Mouse (Mus musculus) embryo, embryonic 11.5 days (tissue): Measurements from ENCODE around the gene Pde4c.

ENCODE experiments used
- DNase-seq: peaks from one replicate; pipeline ENCODE4 v3.0.0-alpha.2; 2012; ENCODE audit warnings: low read depth, low spot score

Pde4c gene

GRCm38 (mm10) chr8:70750128-70750680, 26.7 kb downstream of the Pde4c start:
- no peak for DNase-seq

GRCm38 (mm10) chr8:70752000-70752764, 28.7 kb downstream of the Pde4c start:
- DNase-seq, result peak; percentile 51

- no peak for DNase-seq
Observed at GRCm38 (mm10) chr8:70753151-70753550, 29.6 kb downstream of the Pde4c start.

GRCm38 (mm10) chr8:70754043-70754870, 30.7 kb downstream of the Pde4c start, which contains the start of gene Rab3a:
Gene Rab3a, plus strand, starts transcription at chr8:70754679.
- peak; percentile 94 for DNase-seq

- no peak for DNase-seq
Observed at GRCm38 (mm10) chr8:70754871-70755660, 31.5 kb downstream of the Pde4c start.

- no peak for DNase-seq
Observed at GRCm38 (mm10) chr8:70755661-70756475, 32.3 kb downstream of the Pde4c start.

GRCm38 (mm10) chr8:70756476-70757040, 33.0 kb downstream of the Pde4c start:
- no peak for DNase-seq

GRCm38 (mm10) chr8:70757523-70758307, 34.2 kb downstream of the Pde4c start:
- no peak for DNase-seq

GRCm38 (mm10) chr8:70758308-70758615, 34.7 kb downstream of the Pde4c start:
- DNase-seq, result no peak

GRCm38 (mm10) chr8:70758616-70759561, 35.4 kb downstream of the Pde4c start:
- no peak for DNase-seq

GRCm38 (mm10) chr8:70760350-70760749, 36.8 kb downstream of the Pde4c start:
- no peak for DNase-seq

GRCm38 (mm10) chr8:70760775-70761406, 37.4 kb downstream of the Pde4c start, which contains the start of gene Mpv17l2:
Gene Mpv17l2, minus strand, starts transcription at chr8:70760946.
- peak; percentile 97 for DNase-seq

GRCm38 (mm10) chr8:70762118-70762517, 38.6 kb downstream of the Pde4c start:
- DNase-seq, result no peak

- DNase-seq, result no peak
Observed at GRCm38 (mm10) chr8:70763354-70763753, 39.8 kb downstream of the Pde4c start.

- DNase-seq, result no peak
Observed at GRCm38 (mm10) chr8:70764026-70764425, 40.5 kb downstream of the Pde4c start.

GRCm38 (mm10) chr8:70764676-70765075, 41.2 kb downstream of the Pde4c start:
- DNase-seq, result no peak

GRCm38 (mm10) chr8:70765329-70765728, 41.8 kb downstream of the Pde4c start:
- no peak for DNase-seq
